Mouse (Mus musculus): Measurements from ENCODE around the gene Glrb. TPM values are rescaled to one million over a fixed set of nuclear protein-coding genes. Genes with fewer than 3 reads are reported as not detected.

Gene Glrb
- polyA plus RNA-seq, 1 experiment = not detected

- TF ChIP-seq GATA1 (IDR thresholded peaks at IDR 0.05; ENCODE audit: low read length) = no peak
These were observed 46.1 kb downstream of the Glrb start for GRCm38 (mm10) chr3:80867328-80867727.

DNA sequence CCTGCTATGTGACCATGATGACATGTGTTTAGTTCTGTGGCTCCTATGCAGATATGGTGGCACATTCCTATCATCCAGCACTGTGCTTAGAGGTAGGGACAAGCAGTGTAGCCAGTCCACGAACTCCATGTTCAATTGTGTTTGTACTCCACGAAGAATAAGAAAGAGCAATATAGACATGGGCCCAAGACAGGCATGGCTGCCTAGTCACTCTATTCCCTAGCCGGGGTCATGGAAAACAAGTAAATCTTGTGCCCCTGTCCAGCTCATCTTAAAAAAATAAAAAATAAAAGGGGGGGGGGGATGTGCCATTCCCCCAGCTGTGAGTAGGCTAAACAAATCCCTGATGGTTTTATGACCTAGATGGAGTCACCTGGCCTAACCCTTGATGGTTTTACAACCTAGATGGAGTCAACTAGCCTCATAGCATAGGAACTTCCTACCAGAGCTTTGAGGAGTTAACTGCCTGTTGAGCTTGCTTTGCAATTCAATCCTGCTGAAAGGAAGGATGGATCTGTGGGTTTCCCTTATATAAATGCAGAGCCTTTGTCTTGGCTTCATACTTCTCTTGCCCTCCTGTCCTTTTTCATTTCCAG, 60.5 kb downstream of the Glrb start:
- no peak for TF ChIP-seq GATA1 (IDR thresholded peaks at IDR 0.05; ENCODE audit: low read length)

- TF ChIP-seq GATA1 (IDR thresholded peaks at IDR 0.05; ENCODE audit: low read length) = no peak
These were observed 62.5 kb downstream of the Glrb start for GRCm38 (mm10) chr3:80850947-80851346.

DNA sequence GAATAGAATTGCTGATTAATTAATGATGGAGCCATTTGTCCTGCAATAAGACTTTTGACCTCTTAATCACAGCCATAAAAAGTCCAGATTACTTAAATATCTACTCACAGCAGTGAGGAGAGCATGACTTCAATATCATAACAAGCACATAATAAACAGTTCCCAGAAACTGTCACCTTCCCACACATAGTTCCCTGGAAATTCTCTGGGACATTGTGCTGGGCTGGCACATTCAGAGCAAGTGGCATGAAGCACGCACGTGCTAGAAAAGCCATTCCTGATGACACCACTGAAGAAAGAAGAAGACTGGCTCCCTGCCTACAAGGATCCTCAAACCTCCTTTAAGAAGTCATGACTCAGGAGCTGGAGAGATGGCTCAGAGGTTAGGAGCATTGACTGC, 67.8 kb downstream of the Glrb start:
- no peak for TF ChIP-seq GATA1 (IDR thresholded peaks at IDR 0.05; ENCODE audit: low read length)

GRCm38 (mm10) chr3:80839845-80840244, 73.6 kb downstream of the Glrb start:
- TF ChIP-seq GATA1 (IDR thresholded peaks at IDR 0.05; ENCODE audit: low read length) = no peak

DNA sequence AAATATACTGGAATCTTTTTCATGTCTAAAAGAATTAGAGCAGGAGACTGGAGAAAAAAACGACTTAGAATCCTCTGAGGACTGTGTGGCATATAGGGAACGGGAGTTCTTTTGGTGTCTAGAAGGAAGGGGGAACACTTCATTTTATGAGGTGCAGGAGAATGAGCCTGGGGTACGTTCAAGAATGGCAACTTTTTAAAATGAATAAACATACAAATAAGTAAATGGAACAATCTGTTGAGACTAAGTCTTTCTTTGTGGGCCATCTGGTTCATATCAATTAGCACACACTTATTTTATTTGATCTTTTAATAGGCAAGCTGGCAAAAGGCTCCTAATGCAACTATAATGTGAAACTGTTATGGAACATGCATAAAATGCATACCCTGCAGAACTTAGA, 75.9 kb downstream of the Glrb start:
- TF ChIP-seq GATA1 (IDR thresholded peaks at IDR 0.05; ENCODE audit: low read length) = no peak

GRCm38 (mm10) chr3:80823975-80824374, 89.5 kb downstream of the Glrb start:
- TF ChIP-seq GATA1 (IDR thresholded peaks at IDR 0.05; ENCODE audit: low read length) = no peak

- TF ChIP-seq GATA1 (IDR thresholded peaks at IDR 0.05; ENCODE audit: low read length) = no peak
These were observed 94.8 kb downstream of the Glrb start for GRCm38 (mm10) chr3:80818619-80819018.

DNA sequence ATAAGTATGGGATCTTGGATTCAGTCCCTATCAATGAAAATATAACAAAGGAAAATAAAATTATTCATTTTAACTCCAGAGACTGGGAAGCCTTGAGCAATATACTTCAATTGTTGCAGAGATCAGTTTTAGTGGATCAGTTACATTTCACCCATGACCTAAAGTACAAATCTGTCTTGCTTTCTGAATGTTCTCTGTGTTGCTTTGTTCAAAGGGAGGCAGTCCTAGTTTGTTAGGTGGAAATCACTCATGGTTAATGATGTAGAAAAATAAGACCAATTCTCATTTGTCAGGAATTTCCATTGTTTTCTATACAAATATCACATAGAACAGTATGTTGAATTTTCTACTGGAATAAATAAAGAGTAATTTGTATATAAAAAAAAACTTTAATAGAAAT, 99.7 kb downstream of the Glrb start:
- no peak for TF ChIP-seq GATA1 (IDR thresholded peaks at IDR 0.05; ENCODE audit: low read length)

GRCm38 (mm10) chr3:80812237-80812636, 101.2 kb downstream of the Glrb start:
- TF ChIP-seq GATA1 (IDR thresholded peaks at IDR 0.05; ENCODE audit: low read length) = no peak

GRCm38 (mm10) chr3:80805327-80805726, 108.1 kb downstream of the Glrb start:
- TF ChIP-seq GATA1 (IDR thresholded peaks at IDR 0.05; ENCODE audit: low read length) = no peak

DNA sequence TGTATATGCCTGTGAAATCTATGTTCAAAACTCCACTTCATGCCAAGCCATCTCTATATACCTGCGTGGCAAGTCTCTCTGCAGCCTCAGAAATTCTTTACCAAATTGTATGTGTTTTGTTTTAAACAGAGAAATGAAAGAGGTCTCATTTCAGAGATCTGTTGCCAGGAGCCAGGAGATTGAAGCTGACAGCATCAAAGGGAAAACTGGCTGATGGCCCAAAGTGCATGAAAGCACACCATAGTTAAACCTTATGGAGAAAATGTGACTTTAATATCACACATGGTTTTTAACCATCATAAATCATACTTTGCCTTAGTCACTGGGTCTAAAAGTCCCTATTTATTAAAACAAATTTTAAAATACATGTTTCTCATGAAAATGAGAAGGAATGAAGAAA, 109.6 kb downstream of the Glrb start:
- no peak for TF ChIP-seq GATA1 (IDR thresholded peaks at IDR 0.05; ENCODE audit: low read length)

GRCm38 (mm10) chr3:80803211-80803610, 110.2 kb downstream of the Glrb start:
- TF ChIP-seq GATA1 (IDR thresholded peaks at IDR 0.05; ENCODE audit: low read length) = no peak

- no peak for TF ChIP-seq GATA1 (IDR thresholded peaks at IDR 0.05; ENCODE audit: low read length)
These were observed 110.8 kb downstream of the Glrb start, which contains the start of gene Gria2 for GRCm38 (mm10) chr3:80802596-80803081. Gria2 (minus strand) TSS chr3:80802835.

DNA sequence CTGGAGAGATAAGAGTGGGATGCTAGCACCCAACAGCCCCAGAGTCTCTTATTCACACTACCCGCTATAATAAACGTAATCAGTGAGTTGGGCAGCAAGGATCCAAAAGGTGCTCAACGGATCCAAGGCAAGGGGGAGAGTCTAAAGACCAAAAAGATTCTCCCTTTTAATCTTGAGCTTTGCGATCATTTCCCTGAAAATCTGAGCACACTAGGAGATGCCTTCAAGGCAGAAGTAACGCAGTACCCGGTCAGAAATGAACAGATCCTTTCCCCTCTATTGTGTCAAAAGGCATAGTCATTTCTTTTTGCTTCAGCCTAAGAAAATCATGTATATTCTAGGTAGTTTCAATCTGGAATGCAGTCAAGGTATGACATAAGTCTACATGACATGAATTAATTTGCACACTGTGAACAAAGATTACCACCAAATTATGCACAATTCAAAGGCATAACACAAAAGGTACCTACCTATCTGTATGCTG, 111.6 kb downstream of the Glrb start:
- no peak for TF ChIP-seq GATA1 (IDR thresholded peaks at IDR 0.05; ENCODE audit: low read length)

DNA sequence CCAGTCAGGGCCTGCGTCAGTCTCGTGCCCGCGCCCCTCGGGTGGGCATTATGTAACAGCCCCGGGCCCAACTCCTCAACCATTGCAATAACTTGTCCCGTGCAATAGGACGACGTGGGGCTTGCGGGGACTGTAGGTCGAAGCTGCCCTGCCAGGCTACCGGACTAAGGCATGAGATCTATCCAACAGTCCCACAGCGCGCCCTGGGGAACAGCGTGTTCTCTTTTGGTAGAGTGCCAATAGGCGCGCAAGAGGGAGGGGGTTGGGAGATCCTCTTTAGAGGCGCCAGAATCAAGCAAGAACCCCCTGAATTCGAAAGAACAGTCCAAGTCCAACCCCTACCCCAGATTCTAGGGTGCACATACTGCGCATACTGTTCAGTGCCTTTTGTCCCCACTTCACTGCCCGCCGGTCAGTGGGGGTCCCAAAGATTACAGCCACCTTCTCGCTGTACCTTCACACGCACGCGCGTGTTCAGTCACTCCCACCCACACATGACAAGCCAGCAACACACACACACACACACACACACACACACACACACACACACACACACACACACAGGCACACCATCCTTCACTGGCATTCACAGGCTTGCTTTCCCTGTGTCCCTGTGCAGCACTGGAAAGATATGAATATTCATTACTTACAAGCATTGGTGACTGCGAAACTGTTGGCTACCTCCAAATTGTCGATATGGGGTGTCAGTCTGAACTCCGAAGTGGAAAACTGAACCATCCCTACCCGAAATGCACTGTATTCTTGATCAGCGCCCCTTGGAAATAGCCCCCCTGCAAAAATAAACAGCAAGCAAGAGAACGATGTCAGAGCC, 112.2 kb downstream of the Glrb start:
- TF ChIP-seq GATA1 (IDR thresholded peaks at IDR 0.05; ENCODE audit: low read length) = no peak
